Mouse (Mus musculus) embryonic stem cell, embryonic (primary cell): ENCODE measurements at regions not wholly inside any gene's neighbourhood (a gene's known extent, or its start where the extent isn't known, plus 50 kb on each side); places are given as distances from the start of the nearest gene placed in this dataset.

ENCODE experiments used
- CTCF ChIA-PET, 4 experiments: fragments of 300-600 bp in 2 of 4; fragments of 350-600 bp in 2 of 4; sonication (Branson Sonifier 250); formaldehyde crosslinking; loops; one replicate each; lab custom pipeline; 2022; ENCODE audit warnings: inconsistent platforms in 2 of 4; lab: Charles Lee
- POLR2A ChIA-PET, 4 experiments: fragments of 300-600 bp in 2 of 4; fragments of 350-600 bp in 2 of 4; sonication (Branson Sonifier 250); formaldehyde crosslinking; loops; one replicate each; lab custom pipeline; 2022; ENCODE audit warnings: antibody characterized with exemption in 4 of 4, inconsistent platforms in 1 of 4; lab: Charles Lee

GRCm38 (mm10) chr1:141609866-141610265 is 1363.9 kb downstream of the Kcnt2 start:
- CTCF ChIA-PET: interaction anchor here in 2 of 4 experiments (0.6 to 0.7 kb wide), 2 partner anchors 33 to 168 kb away, joined by 3 to 4 read pairs; no protein-coding TSS in a partner anchor
- POLR2A ChIA-PET: no interaction called here
